7 mouse cellular contexts compared by ENCODE assay signal in genomic region chr2:115859371-115860140, GRCm38 (mm10).
DNase-seq lines count a peak whose midpoint lies in the region; ATAC-seq lines count a peak whose summit lies in the region.

No protein-coding gene starts in this region.

- H3K27ac ChIP-seq in forebrain, embryonic 14.5 days (ENCODE audit: low read depth, low read length), result peak overlapping the region; percentile 91
- peak overlapping the region; percentile 75 for H3K27ac ChIP-seq in midbrain, embryonic 13.5 days

- DNase-seq in ES-CJ7 (ENCODE audit: low read depth, low spot score), result peak; percentile 67
- DNase-seq in adrenal gland, adult (ENCODE audit: inconsistent age in 2 of 2, low spot score in 1 of 2), result peak; percentile 86 to 92
- peak; percentile 73 for DNase-seq in forebrain, embryonic 14.5 days (ENCODE audit: low spot score)
- peak; percentile 46 for DNase-seq in kidney, adult 9 months
- DNase-seq in left cerebral cortex, postnatal 14 days (ENCODE audit: low spot score in 2 of 2), result no peak
- no peak for DNase-seq in gastrocnemius, postnatal 10 days

- intact Hi-C loops in left cerebral cortex, postnatal 14 days (cut with DNase I), result loop anchor here (5.0 to 10.0 kb wide), 4 partner anchors 347 to 1235 kb away; no protein-coding TSS in a partner anchor

- peak overlapping the region; percentile 13 for H3K4me3 ChIP-seq in forebrain, embryonic 14.5 days (ENCODE audit: low read depth, low read length)
- peak overlapping the region; percentile 13; the same call in 1 of the 2 replicates for H3K4me3 ChIP-seq in midbrain, embryonic 13.5 days (replicated peaks)

- no peaks in the 10 kb centered on the region for H3K27me3 ChIP-seq in forebrain, embryonic 14.5 days (replicated peaks; ENCODE audit: control insufficient read depth, insufficient read depth, low read length)
- peaks cover 45% of the 10 kb centered on the region for H3K27me3 ChIP-seq in midbrain, embryonic 13.5 days

- H3K36me3 ChIP-seq in forebrain, embryonic 14.5 days (ENCODE audit: control insufficient read depth, insufficient read depth, low read length), result peaks cover 19% of the 10 kb centered on the region
- 0 out of 2 replicates have a peak, but pooled peaks cover 5% of the 10 kb centered on the region for H3K36me3 ChIP-seq in midbrain, embryonic 13.5 days

- H3K9ac ChIP-seq in forebrain, embryonic 14.5 days (ENCODE audit: low read length), result peak overlapping the region; percentile 65
- 0 out of 2 replicates have a peak overlapping the region, but pooled peaks have one; percentile 21 for H3K9ac ChIP-seq in midbrain, embryonic 13.5 days (replicated peaks)

- peak; percentile 45 for ATAC-seq in forebrain, embryonic 14.5 days
- peak; percentile 51 for ATAC-seq in midbrain, embryonic 13.5 days

- peaks cover 26% of the 10 kb centered on the region for H3K4me1 ChIP-seq in forebrain, embryonic 14.5 days (ENCODE audit: control insufficient read depth, insufficient read depth, low read length)
- H3K4me1 ChIP-seq in midbrain, embryonic 13.5 days (replicated peaks), result peaks cover 57% of the 10 kb centered on the region

- H3K4me2 ChIP-seq in forebrain, embryonic 14.5 days (ENCODE audit: low read length), result peak overlapping the region; percentile 51
- peak overlapping the region; percentile 49 for H3K4me2 ChIP-seq in midbrain, embryonic 13.5 days (replicated peaks)

- no peaks in the 10 kb centered on the region for H3K9me3 ChIP-seq in forebrain, embryonic 14.5 days (replicated peaks; ENCODE audit: control insufficient read depth, low read length)
- H3K9me3 ChIP-seq in midbrain, embryonic 13.5 days, result no peaks in the 10 kb centered on the region

- WGBS in forebrain, embryonic 14.5 days, result 1% methylated on average over 27 of the region's 27 CpGs
- under 1% methylated on average over 27 of the region's 27 CpGs for WGBS in midbrain, embryonic 13.5 days

Comparison
In these comparisons a context has a peak if more than half of its experiments do, and no peak if none do; other contexts are left out.
1. DNase-seq: peak in ES-CJ7 (single experiment), adrenal gland, adult (2 of 2), forebrain, embryonic 14.5 days (single experiment) and kidney, adult 9 months (single experiment); none in left cerebral cortex, postnatal 14 days (0 of 2) and gastrocnemius, postnatal 10 days (single experiment).